Mouse (Mus musculus) kidney, adult 9 months (tissue): ENCODE measurements around the gene Zfp941.
A peak's percentile ranks its signal among the peaks of the same experiment; 100 is the strongest.

Source experiments
- DNase-seq: peaks from one replicate; pipeline ENCODE4 v3.0.0; 2022

Zfp941 gene

DNA sequence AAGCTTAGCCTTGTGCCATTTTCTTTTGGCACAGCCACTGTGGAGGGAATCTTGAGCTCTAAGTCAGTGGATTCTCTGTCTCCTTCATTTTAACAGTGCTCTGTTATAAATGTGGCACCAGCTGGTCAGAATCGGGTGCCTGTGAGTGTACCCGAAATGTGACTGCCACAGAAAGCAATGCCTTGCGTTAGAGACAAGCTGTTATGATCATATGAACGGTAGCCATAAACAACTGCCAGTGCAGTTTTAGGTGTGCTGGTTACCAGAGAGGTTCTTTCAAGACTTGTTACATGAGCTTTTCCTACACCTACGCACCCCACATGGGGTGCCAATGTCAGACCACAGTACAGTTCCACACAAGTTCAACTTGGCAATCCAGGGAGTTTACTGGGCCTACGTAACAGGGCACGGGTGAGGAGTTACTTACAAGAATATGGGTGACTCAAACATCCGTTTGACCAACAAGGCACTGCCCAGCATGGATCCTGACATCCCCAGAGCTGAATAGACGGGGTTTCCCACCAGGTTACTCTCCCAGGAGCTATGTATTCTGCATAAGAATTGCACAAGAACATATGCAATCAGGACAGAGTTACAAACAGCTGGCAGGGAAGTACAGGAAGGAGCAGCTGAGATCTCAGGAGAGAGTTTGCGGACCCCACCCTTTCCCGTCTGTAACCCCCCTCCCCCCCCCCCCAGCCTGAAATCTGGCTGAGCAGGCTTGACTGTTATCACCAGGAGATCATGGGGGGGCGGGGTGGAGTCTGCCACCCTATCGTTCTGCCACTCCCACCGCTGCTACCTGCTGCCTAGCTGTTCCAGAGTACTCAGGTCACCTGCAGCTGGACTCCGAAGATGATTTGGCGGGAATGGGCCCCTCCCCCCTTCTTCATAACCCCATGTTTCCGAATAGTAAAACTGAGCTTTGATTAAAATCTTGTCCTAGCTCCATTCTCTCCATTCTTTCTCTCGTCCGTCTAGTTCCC is 19.1 kb upstream of the Zfp941 start:
- no peak for DNase-seq

DNA sequence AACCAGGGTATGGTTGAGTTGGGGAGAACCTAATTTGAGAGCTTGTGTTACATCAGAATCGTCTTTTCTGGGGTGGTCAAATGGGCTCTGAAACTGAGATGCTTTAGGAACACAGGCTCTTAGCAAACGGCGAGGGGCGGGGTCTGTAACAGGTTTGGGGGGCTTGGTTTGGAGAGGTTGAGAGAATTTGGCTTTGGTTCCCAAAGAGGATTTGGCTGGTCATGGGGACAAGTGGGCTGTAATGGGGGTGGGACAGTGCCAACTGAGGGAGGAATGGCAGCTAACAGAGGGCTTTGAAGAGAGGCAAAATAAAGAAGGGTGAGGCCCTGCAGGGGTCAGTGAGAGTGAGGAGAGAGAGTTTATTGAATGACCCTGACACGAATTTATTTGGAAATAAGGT is 17.6 kb upstream of the Zfp941 start:
- DNase-seq = no peak

DNA sequence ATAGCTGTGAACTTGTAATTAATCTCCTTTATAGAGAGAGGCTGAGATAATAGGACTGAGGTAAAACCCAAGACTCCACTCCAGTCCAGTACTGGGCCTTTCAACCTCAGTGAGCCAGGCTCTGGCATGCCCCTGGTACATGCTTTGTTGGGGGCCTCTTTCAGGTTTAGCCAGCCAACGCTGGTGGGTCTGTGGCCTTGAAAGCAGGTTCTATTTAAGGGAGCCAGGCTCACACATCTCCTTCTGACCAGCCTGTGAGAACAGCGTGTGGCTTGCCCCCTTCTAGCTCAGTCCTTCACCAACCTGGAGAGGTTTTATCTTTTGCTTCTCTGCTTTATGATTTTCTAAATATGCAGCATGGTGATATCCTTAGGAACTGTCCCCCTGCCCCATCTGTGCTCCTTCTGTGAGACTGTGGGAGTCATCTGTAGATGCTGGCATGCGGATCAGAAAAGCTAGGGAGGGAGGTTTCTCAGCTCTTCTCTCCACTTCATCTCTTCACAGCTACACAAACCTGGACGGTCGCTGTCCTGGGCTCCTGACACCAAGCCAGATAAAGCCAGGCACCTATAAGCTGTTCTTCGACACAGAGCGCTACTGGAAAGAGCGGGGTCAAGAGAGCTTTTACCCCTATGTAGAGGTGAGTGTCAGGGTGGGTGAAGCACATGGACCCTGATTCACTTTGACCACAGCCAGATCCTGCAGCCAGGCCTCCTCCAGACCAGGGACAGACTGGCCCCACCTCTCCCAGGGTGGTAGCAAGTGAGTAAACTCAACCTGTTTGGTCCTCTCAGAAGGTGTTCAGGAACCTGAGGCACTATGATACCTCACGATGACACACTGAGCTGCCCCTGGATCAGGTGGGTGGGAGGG is 14.5 kb upstream of the Zfp941 start:
- DNase-seq = no peak

DNA sequence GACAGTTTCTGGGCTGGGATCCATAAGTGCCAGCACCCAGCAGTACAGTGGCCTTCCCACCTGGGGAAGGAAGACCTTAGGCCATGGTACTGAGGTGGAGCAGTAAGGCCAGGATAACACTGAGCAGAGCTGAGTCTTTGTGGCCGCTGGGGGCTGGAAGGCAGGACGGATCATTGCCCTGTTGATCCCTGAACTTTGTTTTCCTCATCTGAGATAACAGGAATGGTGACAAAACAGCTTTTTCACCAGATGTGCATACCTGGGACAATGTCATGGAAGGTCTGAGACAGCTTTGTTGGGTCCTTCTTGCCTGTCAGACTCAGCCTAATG is 13.7 kb upstream of the Zfp941 start:
- DNase-seq = no peak

DNA sequence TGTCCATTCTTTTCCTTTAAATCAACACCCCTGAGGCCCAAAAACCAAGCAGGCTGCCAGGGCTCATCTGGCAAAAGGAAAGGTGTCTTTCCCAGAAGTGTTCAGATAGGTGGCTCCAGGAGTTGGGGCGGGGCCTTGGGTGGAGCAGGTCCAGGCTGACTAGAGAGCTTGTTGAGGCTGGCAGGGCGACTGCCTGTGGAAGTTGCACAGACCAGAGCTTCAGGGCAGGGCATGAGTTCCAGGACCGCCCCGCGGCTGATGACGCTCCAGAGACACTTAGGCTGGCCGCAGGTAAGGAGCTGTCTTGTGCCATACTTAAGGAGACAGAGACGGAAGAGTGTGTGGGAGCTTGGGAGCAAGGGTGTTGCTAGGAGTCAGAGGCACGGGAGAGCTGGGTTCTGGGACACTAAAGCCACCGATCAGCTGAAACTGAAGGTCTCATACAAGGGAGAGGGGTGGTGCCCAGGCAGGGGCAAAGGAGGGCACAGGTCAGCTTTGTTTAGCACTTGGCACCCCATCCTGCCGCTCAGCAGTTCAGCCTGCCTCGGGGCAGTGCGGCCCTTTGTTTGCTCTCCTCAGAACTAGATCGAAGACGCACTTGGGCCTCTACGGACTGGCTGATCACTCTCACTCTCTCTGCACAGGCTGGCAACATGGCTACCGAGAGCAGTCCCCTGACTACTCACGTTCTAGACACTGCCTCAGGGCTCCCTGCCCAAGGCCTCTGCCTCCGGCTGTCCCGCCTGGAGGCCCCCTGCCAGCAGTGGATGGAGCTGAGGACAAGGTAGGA is 13.2 kb upstream of the Zfp941 start, which contains the start of gene Urah:
Urah (plus strand) TSS at position 51 of the 790 bp plus-strand sequence.
- peak; percentile 68 for DNase-seq

DNA sequence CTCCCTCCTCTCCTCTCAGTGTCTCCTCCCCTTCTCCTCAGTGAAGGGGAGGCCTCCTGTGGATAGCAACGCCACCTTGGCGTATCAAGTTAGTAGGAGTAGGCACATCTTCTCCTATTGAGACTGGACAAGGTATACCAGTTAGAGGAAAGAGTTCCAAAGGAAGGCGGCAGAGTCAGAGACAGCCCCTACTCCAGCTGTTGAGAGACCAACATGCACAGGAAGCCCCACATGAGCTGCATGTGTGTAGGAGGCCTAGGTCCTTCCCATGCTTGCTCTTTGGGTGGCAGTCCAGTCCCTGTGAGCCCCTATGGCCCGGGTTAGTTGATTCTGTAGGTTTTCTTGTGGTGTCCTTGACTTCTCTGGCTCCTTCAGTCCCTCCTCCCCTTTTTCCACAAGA is 11.4 kb upstream of the Zfp941 start:
- DNase-seq = no peak

DNA sequence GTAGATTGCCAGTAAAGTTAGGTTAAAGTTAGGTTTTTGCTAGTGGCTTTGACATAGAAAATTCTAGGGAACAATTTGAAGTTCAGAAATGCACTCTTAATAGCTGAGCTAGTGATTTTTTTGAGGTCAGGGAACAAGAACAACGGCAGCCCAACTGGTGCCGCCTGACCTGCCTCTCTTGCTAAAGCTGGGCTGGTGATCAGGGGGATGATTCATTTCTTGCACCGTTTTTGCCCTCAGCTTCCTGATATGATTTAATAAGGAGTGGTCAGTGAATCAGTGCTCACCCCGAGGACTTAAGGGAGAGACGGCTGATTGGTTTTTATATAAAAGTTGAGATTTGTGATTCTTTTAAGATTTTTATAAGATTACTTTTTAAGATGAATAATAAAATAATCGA is 9.5 kb upstream of the Zfp941 start:
- peak; percentile 20 for DNase-seq

DNA sequence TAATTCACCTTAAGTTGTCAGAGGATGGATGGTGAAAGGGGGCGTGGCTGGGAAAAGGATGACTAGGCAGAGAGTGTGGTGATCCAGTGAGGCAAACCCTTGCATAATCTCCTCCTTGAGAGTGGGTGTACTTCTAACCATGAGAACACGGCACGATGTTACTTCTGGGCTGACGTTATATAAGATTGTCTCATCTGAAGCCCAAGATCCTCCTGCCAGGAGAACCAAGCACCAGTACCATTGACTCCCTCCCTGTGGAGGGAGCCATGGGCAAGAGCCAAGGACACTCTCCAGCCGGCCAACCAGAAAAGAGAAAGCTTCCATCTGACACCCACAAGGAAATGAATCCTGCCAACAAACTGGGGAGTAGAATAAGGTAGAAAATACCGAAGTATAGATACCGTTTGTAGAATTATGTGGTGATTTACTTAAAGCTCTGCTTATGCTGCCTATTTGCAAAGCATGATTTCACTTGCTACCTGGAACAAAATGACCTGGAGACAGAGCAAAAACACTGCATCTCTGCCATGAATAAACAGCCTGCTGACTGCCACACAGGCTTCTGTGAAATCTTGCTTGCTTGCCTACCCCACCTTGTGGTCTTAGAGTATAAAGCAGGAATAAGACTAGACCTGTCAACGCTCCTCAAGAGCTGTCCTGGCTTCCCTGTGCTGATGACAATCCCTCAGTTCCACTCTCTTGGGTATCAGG is 6.3 kb upstream of the Zfp941 start:
- DNase-seq = peak; percentile 91

DNA sequence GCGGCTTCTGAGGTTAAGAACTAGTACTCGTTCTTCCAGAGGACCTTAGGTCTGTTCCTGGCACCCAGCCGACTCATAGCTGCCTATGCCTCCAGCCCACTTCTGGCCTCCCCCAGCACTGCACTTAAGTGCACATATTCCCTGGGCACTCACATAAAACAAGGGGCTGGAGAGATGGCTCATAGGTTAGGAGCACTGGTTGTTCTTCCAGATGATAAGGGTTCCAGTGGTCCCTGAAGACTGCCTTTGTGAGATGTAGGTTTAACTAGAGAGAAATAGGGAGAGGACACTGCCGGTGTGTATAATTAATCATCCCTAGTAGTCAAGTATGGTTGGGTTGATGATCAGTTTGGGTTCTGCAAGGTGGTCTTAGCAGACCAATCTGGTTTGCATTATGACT is 753 bp upstream of the Zfp941 start:
- DNase-seq = no peak

DNA sequence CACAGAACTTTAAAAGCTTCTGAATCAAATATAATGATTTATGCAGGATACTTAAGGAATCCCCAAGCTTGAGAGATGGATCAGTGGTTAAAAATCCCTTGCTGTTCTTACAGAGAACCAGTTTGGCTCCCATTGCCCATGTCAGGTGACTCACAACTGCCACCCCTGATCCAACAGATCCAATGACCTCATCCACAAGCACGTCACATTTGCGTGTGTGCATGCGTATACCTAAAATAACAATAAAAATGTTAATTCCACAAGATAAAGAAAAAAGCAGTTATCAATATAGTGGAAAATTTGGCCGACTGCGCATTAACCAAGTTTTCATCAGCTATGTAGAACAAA is 699 bp downstream of the Zfp941 start:
- no peak for DNase-seq

DNA sequence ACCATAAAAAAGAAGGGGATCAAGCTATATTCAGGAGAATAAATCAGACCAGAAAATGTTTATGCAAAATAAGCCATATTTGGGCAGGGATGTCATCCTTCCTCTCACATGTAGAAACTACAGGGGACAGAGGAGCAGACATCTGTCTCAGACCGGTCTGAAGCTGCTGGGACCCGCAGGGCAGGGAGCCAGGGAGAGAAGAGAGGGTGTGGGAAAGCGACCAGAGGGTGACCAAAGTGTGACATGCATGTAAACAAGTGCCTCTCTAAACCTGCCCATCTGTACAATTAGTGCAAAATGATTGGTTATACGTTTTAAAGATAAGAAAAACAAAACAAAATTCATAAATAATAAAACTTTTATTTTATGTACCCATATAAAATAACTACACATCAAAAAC is 1.8 kb downstream of the Zfp941 start:
- DNase-seq = no peak

DNA sequence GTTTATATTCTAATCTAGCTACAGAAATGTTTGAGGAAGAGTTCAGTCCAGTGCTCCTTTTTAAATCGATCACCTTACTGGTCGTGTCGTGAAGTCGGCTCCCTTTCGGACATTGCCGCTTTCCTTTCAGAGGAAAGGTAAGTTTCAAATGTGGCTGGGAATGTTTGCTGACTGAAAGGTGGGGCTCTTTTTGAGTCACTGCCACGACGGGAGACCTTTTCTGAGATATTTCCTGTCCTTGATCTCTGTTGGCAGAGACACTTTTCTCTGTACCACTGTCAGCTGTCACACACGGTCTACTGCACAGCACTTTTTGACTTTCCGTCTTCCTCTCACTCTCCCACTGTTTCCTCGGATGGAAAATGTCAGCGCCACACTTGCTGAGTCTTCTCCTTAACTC is 9.1 kb downstream of the Zfp941 start:
- DNase-seq = no peak

DNA sequence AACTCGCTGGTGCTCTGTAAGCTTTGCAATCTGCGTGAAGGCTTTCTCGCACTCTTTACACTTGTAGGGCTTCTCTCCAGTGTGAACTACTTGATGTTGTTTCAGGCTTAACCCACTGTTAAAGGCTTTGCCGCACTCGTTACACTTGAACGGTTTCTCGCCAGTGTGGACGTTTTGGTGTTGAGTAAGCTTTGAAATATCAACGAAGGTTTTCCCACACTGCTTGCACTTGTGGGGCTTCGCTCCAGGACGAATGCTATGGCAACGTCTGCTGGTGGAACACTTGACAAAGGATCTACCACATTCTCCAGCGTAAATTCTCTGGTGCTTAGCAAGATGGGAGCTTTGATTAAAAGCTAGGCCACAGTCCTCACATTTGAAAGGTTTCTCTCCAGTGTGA is 10.3 kb downstream of the Zfp941 start:
- DNase-seq = no peak

DNA sequence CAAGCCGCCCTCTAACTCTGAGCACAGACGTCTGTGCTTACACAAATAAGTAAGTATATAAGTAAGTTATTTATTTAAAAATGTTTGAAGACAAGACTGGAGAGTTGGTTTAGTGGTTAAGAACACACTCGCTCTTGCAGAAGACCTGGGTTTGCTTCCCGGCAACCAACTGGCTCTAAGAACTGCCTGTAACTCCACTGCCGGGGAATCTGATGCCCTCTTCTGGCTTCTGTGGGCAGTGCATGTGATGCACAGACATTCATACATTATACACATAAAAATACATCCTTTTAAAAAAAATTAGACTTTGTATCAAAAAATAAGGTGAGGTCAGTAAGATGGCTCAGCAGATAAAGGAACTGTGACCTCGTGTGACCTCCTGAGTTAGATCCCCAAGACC is 11.5 kb downstream of the Zfp941 start:
- DNase-seq = no peak

DNA sequence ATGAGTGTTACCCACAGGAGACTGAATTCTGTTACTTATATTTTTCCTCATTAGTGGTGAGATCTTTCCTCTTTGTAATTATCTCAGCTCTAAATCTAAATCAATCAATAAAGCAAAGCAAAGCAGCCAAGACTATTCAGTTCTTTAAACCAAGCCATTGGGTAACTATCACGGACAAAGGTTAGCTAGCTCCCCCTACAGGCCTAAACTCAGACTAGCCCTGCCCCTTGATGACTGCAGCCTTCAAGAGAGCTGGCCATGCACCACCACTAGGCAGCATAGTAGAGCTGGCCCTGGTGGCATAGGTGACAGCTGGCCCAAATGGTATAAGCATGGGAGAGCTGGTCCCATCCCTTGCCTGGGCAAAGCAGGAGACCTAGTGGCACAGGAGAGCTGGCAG is 16.3 kb downstream of the Zfp941 start:
- peak; percentile 92 for DNase-seq

DNA sequence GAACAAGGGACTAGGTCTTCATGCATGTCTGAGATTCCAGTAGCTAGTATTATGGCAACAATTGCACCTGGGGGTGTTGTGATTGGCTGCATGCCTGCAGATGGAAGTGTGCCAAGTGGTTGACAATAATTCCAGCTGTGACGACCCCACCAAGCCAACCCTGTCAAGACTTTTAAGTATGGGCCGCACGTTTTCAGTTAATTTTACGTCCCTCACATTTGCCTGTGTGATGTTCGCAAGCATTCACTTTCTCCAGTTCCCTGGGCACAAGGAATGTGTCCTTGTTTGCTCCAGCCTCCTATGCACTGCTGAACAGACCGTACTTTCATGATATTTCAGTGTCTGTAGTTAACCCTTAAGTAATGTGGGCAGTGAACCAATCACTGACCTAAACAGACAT is 19.3 kb downstream of the Zfp941 start:
- peak; percentile 72 for DNase-seq

DNA sequence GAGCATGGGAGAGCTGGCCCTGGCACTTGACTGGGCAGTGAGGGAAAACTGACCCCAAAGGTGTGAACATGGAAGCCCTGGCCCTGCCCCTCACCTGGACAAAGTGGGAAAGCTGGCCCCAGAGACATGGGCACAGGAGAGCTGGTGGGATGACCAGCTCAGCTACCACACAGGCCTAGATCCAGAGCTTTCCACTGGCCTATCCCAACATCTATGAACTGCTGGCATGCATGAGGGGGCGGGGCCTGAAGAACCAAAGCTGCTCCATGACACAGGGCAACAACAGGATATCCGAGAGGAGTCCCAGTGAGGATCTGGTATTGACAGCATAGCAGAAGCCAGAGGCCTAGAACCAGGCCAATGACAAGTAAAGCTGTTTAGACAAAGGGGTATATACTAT is 23.8 kb downstream of the Zfp941 start:
- no peak for DNase-seq

DNA sequence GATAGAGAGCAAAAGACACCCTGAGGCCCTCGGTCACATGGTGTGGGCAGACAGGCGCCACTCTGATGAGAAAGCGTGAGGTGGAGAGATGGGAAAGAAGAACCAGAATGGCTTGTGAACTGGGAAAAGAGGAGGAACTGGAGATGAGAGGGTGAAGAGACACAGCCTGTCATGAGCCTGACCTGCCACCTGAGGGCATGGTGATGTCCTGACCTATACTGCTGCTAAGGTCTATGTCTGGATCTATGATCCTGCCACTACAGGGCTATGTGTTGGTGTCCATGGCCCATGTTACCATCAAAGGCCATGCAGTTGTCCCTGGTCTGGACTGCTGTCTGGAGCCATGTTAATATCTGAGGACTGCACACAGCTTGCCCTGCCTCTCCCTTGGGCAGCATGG is 24.4 kb downstream of the Zfp941 start:
- no peak for DNase-seq

DNA sequence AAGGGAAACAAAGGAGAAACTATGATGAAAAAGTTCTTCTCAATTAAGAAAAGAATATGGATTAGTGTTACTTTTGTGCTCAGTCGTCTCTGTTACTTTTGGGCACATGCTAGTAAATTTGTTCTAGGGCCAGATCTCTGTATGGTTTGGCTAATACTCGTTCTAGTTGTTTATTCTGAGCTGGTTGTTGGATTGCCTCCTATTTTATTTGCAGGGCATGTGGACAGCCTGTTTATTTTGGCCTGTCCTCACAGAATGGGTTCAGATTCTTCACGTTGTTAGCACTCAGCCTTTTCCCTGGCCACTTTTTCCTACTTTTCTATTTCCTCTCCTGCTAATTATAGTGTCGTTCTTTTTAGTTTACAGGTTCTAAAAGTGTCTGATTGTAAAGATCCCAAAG is 28.4 kb downstream of the Zfp941 start:
- DNase-seq = no peak

DNA sequence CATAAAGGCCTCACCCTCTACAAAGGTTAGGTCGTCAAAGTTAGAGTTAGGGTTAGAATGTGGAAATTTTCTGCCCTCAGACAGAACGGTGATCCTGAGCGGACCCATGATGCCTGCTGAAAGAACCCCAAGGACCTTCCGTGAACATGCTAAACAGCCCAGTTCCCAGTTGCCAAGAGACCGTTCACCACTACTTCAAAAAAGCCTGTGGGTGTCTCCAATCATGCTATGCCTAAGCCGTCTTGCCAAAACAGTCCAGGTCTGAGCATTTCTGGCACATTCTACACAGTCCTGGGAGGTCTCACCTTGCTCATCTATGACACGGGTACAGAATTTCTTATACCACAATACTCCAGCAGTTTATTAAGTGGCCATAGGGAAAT is 33.9 kb downstream of the Zfp941 start:
- no peak for DNase-seq

DNA sequence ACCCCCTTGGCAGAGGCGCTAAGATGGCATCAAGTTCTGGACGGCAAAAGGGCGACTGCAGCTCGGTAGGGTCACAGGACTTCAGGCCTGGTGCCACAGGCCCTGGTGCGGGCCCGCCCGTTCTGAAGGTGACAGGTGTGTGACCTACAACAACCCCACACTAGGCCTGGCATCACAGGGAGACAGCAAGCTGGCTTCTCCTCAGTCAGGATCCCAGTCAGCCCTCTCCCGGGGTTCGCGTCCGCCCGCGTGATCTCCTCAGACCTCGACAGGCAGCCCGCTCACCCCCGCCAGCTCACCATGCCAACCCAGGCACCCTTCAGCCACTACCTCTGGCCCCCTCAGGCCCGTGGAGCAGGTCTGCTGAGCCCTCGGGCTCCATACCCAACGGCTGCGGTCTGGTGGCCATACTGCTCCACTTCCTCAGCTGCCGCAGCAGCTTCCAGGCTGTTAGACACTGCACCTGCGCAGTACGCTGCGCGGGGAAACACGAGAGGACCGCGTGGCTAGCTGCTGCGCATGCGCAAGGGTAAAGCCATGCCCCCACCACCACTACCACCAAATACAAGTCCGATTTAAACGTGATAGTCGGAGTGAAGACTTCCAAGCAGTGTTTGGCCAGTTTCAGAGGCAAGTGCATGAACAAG is 34.4 kb downstream of the Zfp941 start, which contains the start of gene Syce1:
Syce1 (minus strand) TSS at position 447 of the 647 bp plus-strand sequence.
- no peak for DNase-seq

DNA sequence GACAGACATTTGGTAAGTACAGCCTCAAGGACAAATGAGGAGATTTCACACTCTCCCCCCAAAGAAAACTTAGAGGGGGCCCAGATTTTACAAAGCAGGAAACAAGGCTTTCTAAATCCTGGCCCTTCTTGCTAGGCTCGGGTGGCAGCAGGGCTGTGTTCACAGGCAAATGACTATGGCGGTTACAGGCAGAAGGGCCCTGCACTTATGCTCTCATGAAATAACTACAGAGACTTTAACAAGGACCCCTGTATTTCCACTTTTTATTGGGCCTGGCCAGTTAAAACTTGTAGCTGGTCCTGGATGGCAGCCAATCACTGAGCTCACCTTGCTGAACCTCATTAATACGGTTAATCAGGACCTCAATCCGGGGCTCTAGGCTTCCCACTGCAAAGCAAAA is 41.4 kb downstream of the Zfp941 start:
- DNase-seq = no peak
